Mouse (Mus musculus) heart, postnatal 25 days (tissue): ENCODE measurements around the gene Hist1h3h. TPM values are rescaled to one million over a fixed set of nuclear protein-coding genes. Genes with fewer than 3 reads are reported as not detected.
"Not testable (repeated sequence)": the region's sequence is repeated elsewhere in the genome, so short reads cannot be mapped to it uniquely, and the experiment has no call there.

Experiments used
- DNase-seq: peaks from one replicate; pipeline ENCODE4 v3.0.0; 2022; ENCODE audit warnings: low spot score
- intact Hi-C: fragments of 180-260 bp; cut with DNase I; formaldehyde crosslinking; loops from one replicate; pipeline ENCODE4 v1.15.1; 2025
- total RNA-seq, 2 experiments: library from RNA; stranded (reverse); gene quantifications; 2 replicates each; pipeline ENCODE4 v1.2.3; 2021

Hist1h3h gene
- total RNA-seq = 10 to 100 TPM; 16.8 to 25.9 TPM

- intact Hi-C loops = loop anchor here (10.0 kb wide), 2 partner anchors 117 to 1967 kb away; partner anchors contain the start of genes Hist1h2ac, Hist1h2ap, Hist1h2bc and Hist1h2br
- DNase-seq = peak; percentile 69
These were observed at the start of gene Hist1h3h for GRCm38 (mm10) chr13:21717397-21718357. Hist1h3h (plus strand) TSS chr13:21717659.

DNA sequence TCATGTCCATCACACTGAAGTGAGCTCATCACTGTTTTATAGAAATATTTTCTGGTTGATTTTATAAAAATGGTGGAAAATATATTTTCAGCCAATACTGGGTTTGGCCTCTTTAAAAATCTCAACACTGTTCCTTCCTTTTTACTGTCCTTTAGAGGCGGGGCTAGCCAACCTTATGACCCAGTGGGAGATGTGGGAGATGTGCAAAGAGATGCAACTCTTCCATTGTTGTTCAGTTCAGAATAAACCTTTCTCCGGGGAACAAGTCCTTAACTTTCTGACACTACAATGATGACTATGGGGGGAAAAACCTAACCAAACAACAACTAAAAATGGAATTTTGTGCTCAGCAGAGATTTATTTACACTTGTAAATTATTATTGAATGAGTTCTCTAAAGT lies 40.2 kb upstream of the Hist1h3h start, which contains the start of gene Olfr1360:
Gene Olfr1360 (minus strand): TSS at position 101 of the 400 bp plus-strand sequence.
- no peak for DNase-seq
- intact Hi-C loops = no loop called here

DNA sequence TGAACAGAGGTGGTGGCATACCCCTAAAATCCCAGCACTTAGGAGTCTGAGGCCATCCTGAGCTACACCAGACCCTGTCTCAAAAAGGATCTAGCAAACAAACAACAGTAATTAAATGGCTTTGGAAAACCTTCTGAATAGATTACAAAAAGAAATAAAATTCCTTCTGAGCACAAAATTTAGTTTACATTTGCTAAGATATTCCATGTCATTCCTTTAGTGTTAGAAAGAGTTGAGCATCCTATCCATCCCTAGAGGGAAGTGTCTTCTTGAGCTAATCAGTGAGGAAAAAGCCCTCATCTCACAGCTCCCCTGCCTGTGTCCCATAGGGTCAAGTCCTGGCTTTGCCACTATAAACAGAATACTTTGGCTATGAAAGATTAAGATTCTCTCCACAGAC lies 19.6 kb upstream of the Hist1h3h start, which contains the start of gene Olfr1359:
Gene Olfr1359 (plus strand): TSS at position 301 of the 400 bp plus-strand sequence.
- no peak for DNase-seq
- intact Hi-C loops = no loop called here

- no peak for DNase-seq
- intact Hi-C loops = loop anchor here (5.0 kb wide), 1 partner anchor 1661 kb away; the partner anchor contains the start of gene Zfp322a
These were observed 10.8 kb upstream of the Hist1h3h start for GRCm38 (mm10) chr13:21706669-21707068.

GRCm38 (mm10) chr13:21710031-21710711 lies 7.3 kb upstream of the Hist1h3h start:
- peak; percentile 68 for DNase-seq
- intact Hi-C loops = loop anchor here (5.0 to 10.0 kb wide), 8 partner anchors 125 to 1975 kb away; partner anchors contain the start of genes Hist1h2ac, Hist1h2af, Hist1h2ap and Hist1h2bc

GRCm38 (mm10) chr13:21710821-21711525 lies 6.5 kb upstream of the Hist1h3h start:
- peak; percentile 38 for DNase-seq
- intact Hi-C loops = loop anchor here (5.0 to 10.0 kb wide), 8 partner anchors 124 to 1974 kb away; partner anchors contain the start of genes Hist1h2ac, Hist1h2af, Hist1h2ap and Hist1h2bc

DNA sequence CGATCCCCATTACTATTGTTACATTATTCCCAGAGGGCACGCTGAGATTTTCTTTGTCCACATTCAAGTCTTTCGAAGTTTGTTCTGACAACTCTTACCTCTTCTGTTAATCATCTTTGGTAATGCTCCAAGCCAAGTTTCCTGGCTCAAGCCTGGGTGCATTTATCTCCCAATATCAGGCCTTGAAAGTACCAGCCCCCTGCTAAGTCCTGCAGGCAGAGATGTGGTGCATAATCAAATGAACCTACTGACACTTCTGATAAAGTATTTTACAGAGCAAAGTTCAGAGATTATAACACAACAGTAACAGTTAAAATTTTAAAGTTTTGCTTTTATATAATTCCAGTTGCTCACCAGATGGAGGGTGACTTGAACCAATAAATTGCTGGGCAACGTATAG lies 5.8 kb upstream of the Hist1h3h start:
- intact Hi-C loops = loop anchor here (5.0 to 10.0 kb wide), 8 partner anchors 123 to 1973 kb away; partner anchors contain the start of genes Hist1h2ac, Hist1h2af, Hist1h2ap and Hist1h2bc
- DNase-seq = no peak

GRCm38 (mm10) chr13:21714725-21715124 lies 2.7 kb upstream of the Hist1h3h start:
- no peak for DNase-seq
- intact Hi-C loops = loop anchor here (1.0 to 10.0 kb wide), 9 partner anchors 20 to 1970 kb away; partner anchors contain the start of genes Hist1h2ac, Hist1h2af, Hist1h2ap and Hist1h2bc

DNA sequence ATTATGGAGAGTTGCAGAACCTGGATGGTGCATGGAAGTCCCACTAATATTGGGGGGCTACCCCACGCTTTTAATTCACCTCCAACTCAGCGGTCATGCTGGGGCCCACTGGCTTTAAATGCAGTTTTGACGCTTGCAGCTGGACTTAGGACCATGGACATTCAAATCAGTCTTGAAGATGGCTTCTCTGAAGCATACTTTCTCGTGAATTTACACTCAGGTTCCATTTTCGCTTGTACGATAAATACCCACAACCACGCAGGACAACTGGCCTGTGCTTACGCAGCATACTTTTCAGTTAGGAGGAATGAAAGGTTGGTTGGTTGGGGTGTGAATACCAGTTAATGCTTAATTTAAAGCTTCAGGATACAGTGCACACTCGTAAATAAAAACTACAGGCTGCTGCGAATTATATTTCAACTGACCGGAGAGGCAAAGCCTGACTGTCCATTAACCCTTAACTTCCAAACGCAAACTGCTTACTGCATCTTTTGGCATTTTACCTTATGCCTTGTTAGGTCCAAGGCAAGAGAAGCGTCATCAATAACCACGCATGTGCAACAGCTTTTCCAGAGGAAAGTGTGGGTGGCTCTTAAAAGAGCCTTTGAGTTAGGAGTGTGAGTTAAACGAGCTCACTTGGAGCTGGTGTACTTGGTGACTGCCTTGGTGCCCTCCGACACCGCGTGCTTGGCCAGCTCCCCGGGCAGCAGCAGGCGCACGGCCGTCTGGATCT lies 2.2 kb upstream of the Hist1h3h start:
- intact Hi-C loops = loop anchor here (10.0 kb wide), 2 partner anchors 120 to 1970 kb away; partner anchors contain the start of genes Hist1h2ac, Hist1h2ap, Hist1h2bc and Hist1h2br
- no peak for DNase-seq

DNA sequence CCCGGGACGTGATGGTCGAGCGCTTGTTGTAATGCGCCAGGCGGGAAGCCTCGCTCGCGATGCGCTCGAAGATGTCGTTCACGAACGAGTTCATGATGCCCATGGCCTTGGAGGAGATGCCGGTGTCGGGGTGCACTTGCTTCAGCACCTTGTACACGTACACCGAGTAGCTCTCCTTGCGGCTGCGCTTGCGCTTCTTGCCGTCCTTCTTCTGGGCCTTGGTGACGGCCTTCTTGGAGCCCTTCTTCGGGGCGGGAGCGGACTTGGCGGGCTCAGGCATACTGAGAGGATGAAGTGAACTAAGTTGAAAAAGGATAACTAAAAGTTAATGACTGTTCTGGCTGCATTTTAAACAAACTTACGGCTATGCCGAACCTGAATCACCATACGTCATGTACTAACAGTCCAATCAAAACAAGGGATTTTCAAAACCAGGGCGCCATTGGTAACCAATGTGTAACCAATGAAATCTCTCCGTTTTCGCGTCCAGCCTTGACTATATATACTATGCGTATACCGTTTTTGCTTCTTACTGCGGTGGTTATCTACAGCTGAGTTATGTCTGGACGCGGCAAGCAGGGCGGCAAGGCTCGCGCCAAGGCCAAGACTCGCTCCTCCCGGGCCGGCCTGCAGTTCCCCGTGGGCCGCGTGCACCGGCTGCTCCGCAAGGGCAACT lies 1.5 kb upstream of the Hist1h3h start, which contains the start of the genes Hist1h2bl and Hist1h2ai:
Gene Hist1h2bl (minus strand): TSS at position 280 of the 676 bp plus-strand sequence.
Gene Hist1h2ai (plus strand): TSS at position 559 of the 676 bp plus-strand sequence.
- DNase-seq = peak; percentile 63

GRCm38 (mm10) chr13:21716540-21717391 lies 693 bp upstream of the Hist1h3h start:
- DNase-seq = not testable (repeated sequence)
- intact Hi-C loops = loop anchor here (10.0 kb wide), 2 partner anchors 118 to 1968 kb away; partner anchors contain the start of genes Hist1h2ac, Hist1h2ap, Hist1h2bc and Hist1h2br

More for the DNA sequence above, 1.5 kb upstream of the Hist1h3h start, which contains the start of the genes Hist1h2bl and Hist1h2ai:
- intact Hi-C loops = loop anchor here (10.0 kb wide), 2 partner anchors 119 to 1969 kb away; partner anchors contain the start of genes Hist1h2ac, Hist1h2ap, Hist1h2bc and Hist1h2br

- intact Hi-C loops = loop anchor here (10.0 kb wide), 2 partner anchors 116 to 1966 kb away; partner anchors contain the start of genes Hist1h2ac, Hist1h2ap, Hist1h2bc and Hist1h2br
- no peak for DNase-seq
These were observed 1.1 kb downstream of the Hist1h3h start for GRCm38 (mm10) chr13:21718381-21719080.

DNA sequence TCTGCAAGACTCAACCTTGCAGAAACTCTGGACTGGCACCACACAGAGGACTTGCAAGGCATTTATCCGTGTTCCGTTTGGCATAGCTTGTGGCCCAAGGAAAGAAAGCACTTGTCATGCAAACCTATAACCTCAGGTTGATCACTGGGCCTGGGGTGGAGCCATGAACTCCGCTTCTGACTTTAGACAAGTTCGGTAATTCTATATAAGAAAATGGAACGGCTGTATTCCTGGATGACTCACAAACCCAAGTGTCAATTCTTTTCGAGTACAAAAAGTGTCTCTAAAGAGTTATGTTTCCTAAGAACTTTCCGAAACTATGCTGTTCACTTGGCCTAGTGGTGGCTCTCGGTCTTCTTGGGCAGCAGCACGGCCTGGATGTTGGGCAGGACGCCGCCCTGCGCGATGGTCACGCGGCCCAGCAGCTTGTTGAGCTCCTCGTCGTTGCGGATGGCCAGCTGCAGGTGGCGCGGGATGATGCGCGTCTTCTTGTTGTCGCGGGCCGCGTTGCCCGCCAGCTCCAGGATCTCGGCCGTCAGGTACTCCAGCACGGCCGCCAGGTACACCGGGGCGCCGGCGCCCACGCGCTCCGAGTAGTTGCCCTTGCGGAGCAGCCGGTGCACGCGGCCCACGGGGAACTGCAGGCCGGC lies 3.8 kb downstream of the Hist1h3h start:
- intact Hi-C loops = not testable (repeated sequence)

DNA sequence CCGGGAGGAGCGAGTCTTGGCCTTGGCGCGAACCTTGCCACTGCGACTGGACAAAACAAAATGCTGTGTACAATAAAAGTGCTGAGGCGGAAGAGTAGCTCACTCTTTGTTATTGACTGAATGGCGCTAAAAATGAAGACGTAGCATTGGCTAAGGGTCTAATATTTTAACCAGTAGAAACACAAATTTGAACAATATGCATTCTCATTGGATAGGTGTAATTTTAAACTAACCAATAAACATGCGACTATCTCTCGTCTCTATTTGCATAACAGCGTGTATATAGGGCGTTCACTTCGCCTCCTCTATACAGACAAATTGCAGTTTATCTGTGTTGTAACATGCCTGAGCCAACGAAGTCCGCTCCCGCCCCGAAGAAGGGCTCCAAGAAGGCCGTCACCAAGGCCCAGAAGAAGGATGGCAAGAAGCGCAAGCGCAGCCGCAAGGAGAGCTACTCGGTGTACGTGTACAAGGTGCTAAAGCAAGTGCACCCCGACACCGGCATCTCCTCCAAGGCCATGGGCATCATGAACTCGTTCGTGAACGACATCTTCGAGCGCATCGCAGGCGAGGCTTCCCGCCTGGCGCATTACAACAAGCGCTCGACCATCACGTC lies 4.4 kb downstream of the Hist1h3h start, which contains the start of gene Hist1h2bm:
Gene Hist1h2bm (plus strand): TSS at position 288 of the 616 bp plus-strand sequence.
- DNase-seq = peak; percentile 30
- intact Hi-C loops = not testable (repeated sequence)

More for the DNA sequence above, 3.8 kb downstream of the Hist1h3h start:
- DNase-seq = not testable (repeated sequence)
